Comparison of ENCODE assay signal across 21 mouse cellular contexts in genomic region chr5:30287106-30287882, GRCm38 (mm10). TPM values are rescaled to one million over a fixed set of nuclear protein-coding genes. Genes with fewer than 3 reads are reported as not detected.
DNase-seq lines count a peak whose midpoint lies in the region; ATAC-seq lines count a peak whose summit lies in the region.
"Had no signal": no experiment of that assay in that cellular context is flagged by ENCODE, and none has a peak within 500 bp of the region (broad histone marks: within the 10 kb centered on the region; RNA-seq: fewer than 3 reads in every experiment).

No protein-coding gene starts in this region.

- no peak overlapping the region for H3K4me3 ChIP-seq in kidney, embryonic 15.5 days (replicated peaks)
- no peak overlapping the region for H3K4me3 ChIP-seq in intestine, embryonic 15.5 days (replicated peaks)
- no peak overlapping the region for H3K4me3 ChIP-seq in liver, embryonic 15.5 days (replicated peaks)
- H3K4me3 ChIP-seq in stomach, embryonic 16.5 days (replicated peaks; ENCODE audit: low read length) = no peak overlapping the region
- no peak overlapping the region for H3K4me3 ChIP-seq in midbrain, embryonic 14.5 days (replicated peaks; ENCODE audit: low read depth, low read length)
- H3K4me3 ChIP-seq: heart, embryonic 12.5 days; layer of hippocampus, adult 2 months; limb, embryonic 10.5 days had no signal

- no peak overlapping the region for H3K4me2 ChIP-seq in kidney, embryonic 15.5 days
- no peak overlapping the region for H3K4me2 ChIP-seq in intestine, embryonic 15.5 days (replicated peaks)
- H3K4me2 ChIP-seq in liver, embryonic 15.5 days = peak overlapping the region; percentile 55
- H3K4me2 ChIP-seq in stomach, embryonic 16.5 days (ENCODE audit: low read depth, low read length) = no peak overlapping the region
- H3K4me2 ChIP-seq in midbrain, embryonic 14.5 days (ENCODE audit: low read length) = no peak overlapping the region
- H3K4me2 ChIP-seq: heart, embryonic 12.5 days had no signal

- H3K27ac ChIP-seq in kidney, embryonic 15.5 days = 0 out of 2 replicates have a peak overlapping the region, but pooled peaks have one; percentile 67
- H3K27ac ChIP-seq in intestine, embryonic 15.5 days = peak overlapping the region; percentile 52; the same call in 1 of the 2 replicates
- H3K27ac ChIP-seq in liver, embryonic 15.5 days (replicated peaks) = peak overlapping the region; percentile 75
- peak overlapping the region; percentile 64 for H3K27ac ChIP-seq in stomach, embryonic 16.5 days (ENCODE audit: low read length)
- no peak overlapping the region for H3K27ac ChIP-seq in midbrain, embryonic 14.5 days (replicated peaks; ENCODE audit: low read depth, low read length)
- H3K27ac ChIP-seq: layer of hippocampus, adult 2 months; limb, embryonic 10.5 days had no signal

- WGBS in kidney, embryonic 15.5 days = 72% methylated on average over 9 of the region's 9 CpGs
- WGBS in intestine, embryonic 15.5 days = 62% methylated on average over 9 of the region's 9 CpGs
- WGBS in liver, embryonic 15.5 days (ENCODE audit: insufficient replicate concordance) = 42% methylated on average over 9 of the region's 9 CpGs
- 66% methylated on average over 9 of the region's 9 CpGs for WGBS in stomach, embryonic 16.5 days
- WGBS in midbrain, embryonic 14.5 days = 73% methylated on average over 9 of the region's 9 CpGs

- ATAC-seq in kidney, embryonic 15.5 days (replicated peaks; ENCODE audit: low FRiP score) = no peak
- ATAC-seq in intestine, embryonic 15.5 days = peak; percentile 77
- ATAC-seq in liver, embryonic 15.5 days (ENCODE audit: insufficient read depth) = peak; percentile 89
- peak; percentile 47; the same call in 1 of the 2 replicates for ATAC-seq in stomach, embryonic 16.5 days (ENCODE audit: insufficient read depth, low FRiP score)
- no peak for ATAC-seq in midbrain, embryonic 14.5 days (ENCODE audit: low FRiP score, low TSS enrichment)
- ATAC-seq: activated CD4-positive, CD25-positive, alpha-beta regulatory T cell, adult 4 months; forebrain, embryonic 14.5 days; hindbrain, embryonic 16.5 days; lung, postnatal 0 days; Patski had no signal

- H3K4me1 ChIP-seq in kidney, embryonic 15.5 days = peaks cover 10% of the 10 kb centered on the region
- peaks cover 5% of the 10 kb centered on the region; the same call in 1 of the 2 replicates for H3K4me1 ChIP-seq in intestine, embryonic 15.5 days (replicated peaks)
- H3K4me1 ChIP-seq in liver, embryonic 15.5 days (replicated peaks) = peaks cover 21% of the 10 kb centered on the region
- no peaks in the 10 kb centered on the region for H3K4me1 ChIP-seq in stomach, embryonic 16.5 days (ENCODE audit: control insufficient read depth, insufficient read depth, low read length)
- no peaks in the 10 kb centered on the region for H3K4me1 ChIP-seq in midbrain, embryonic 14.5 days (ENCODE audit: control insufficient read depth, insufficient read depth, low read length)

- DNase-seq in kidney, postnatal 4 days = no peak
- no peak for DNase-seq in gastrocnemius, adult 18-20 months (ENCODE audit: low spot score)
- no peak for DNase-seq in midbrain, embryonic 14.5 days
- DNase-seq in thymus, postnatal 36 days = no peak
- DNase-seq: adrenal gland, postnatal 36 days; cerebellum, postnatal 10 days; heart, postnatal 4 days; kidney, adult 9 months had no signal

- H3K9me3 ChIP-seq in kidney, embryonic 15.5 days (replicated peaks) = peaks cover 7% of the 10 kb centered on the region; the same call in 1 of the 2 replicates
- peaks cover 3% of the 10 kb centered on the region; the same call in 1 of the 2 replicates for H3K9me3 ChIP-seq in intestine, embryonic 15.5 days
- no peaks in the 10 kb centered on the region for H3K9me3 ChIP-seq in liver, embryonic 15.5 days (replicated peaks)
- H3K9me3 ChIP-seq in stomach, embryonic 16.5 days (replicated peaks; ENCODE audit: control insufficient read depth, low read length) = no peaks in the 10 kb centered on the region; the same call in 1 of the 2 replicates
- H3K9me3 ChIP-seq in midbrain, embryonic 14.5 days (ENCODE audit: control insufficient read depth, low read length) = peaks cover 10% of the 10 kb centered on the region; the same call in 1 of the 2 replicates

- no peaks in the 10 kb centered on the region for H3K27me3 ChIP-seq in kidney, embryonic 15.5 days
- no peaks in the 10 kb centered on the region for H3K27me3 ChIP-seq in intestine, embryonic 15.5 days (replicated peaks)
- H3K27me3 ChIP-seq in liver, embryonic 15.5 days = peaks cover 6% of the 10 kb centered on the region; the same call in 1 of the 2 replicates
- H3K27me3 ChIP-seq in stomach, embryonic 16.5 days (ENCODE audit: control insufficient read depth, insufficient read depth, low read length) = no peaks in the 10 kb centered on the region
- no peaks in the 10 kb centered on the region for H3K27me3 ChIP-seq in midbrain, embryonic 14.5 days (ENCODE audit: control insufficient read depth, insufficient read depth, low read length)
- H3K27me3 ChIP-seq: heart, embryonic 12.5 days; Patski had no signal

- no peak overlapping the region for H3K9ac ChIP-seq in kidney, embryonic 15.5 days
- H3K9ac ChIP-seq in intestine, embryonic 15.5 days = no peak overlapping the region
- H3K9ac ChIP-seq in liver, embryonic 15.5 days = no peak overlapping the region
- H3K9ac ChIP-seq in stomach, embryonic 16.5 days (ENCODE audit: low read length) = no peak overlapping the region
- no peak overlapping the region for H3K9ac ChIP-seq in midbrain, embryonic 14.5 days (replicated peaks; ENCODE audit: low read length)
- H3K9ac ChIP-seq: heart, embryonic 12.5 days had no signal

- H3K36me3 ChIP-seq in kidney, embryonic 15.5 days = no peaks in the 10 kb centered on the region
- no peaks in the 10 kb centered on the region for H3K36me3 ChIP-seq in intestine, embryonic 15.5 days
- no peaks in the 10 kb centered on the region for H3K36me3 ChIP-seq in liver, embryonic 15.5 days (replicated peaks)
- H3K36me3 ChIP-seq in stomach, embryonic 16.5 days (ENCODE audit: control insufficient read depth, insufficient read depth, low read length) = no peaks in the 10 kb centered on the region
- no peaks in the 10 kb centered on the region for H3K36me3 ChIP-seq in midbrain, embryonic 14.5 days (ENCODE audit: control insufficient read depth, insufficient read depth, low read length)
- H3K36me3 ChIP-seq: heart, embryonic 12.5 days; limb, embryonic 10.5 days had no signal

RNA-seq across cellular contexts. Expression of gene Drc1, which starts 6.1 kb away (rescaled TPM):
- 0.30 and 0.84 TPM in 2 replicates for polyA plus RNA-seq in kidney, embryonic 15.5 days (2015; fragmentation: Nextera tagmentation; extraction: Ambion mirVana)
- 0.38 and 0.78 TPM in 2 replicates for polyA plus RNA-seq in intestine, embryonic 15.5 days (2015; fragmentation: Nextera tagmentation; extraction: Ambion mirVana)
- 1.5 TPM in 2 replicates for polyA plus RNA-seq in liver, embryonic 15.5 days (2015; fragmentation: Nextera tagmentation; extraction: Ambion mirVana)
- polyA plus RNA-seq in stomach, embryonic 16.5 days (2015; fragmentation: Nextera tagmentation; extraction: Ambion mirVana) = 0.59 and 1.4 TPM in 2 replicates
- total RNA-seq in gastrocnemius, adult 18-20 months (2021) = not detected
- 3.4 and 4.3 TPM in 2 replicates for polyA plus RNA-seq in midbrain, embryonic 14.5 days (2014; fragmentation: Nextera tagmentation; extraction: Ambion mirVana)
- polyA plus RNA-seq: urinary bladder, adult 2 months had no signal

RNA-seq across cellular contexts. Expression of gene Selenoi, which starts 54.9 kb away (rescaled TPM):
- polyA plus RNA-seq in kidney, embryonic 15.5 days (2015; fragmentation: Nextera tagmentation; extraction: Ambion mirVana) = 14.0 and 14.3 TPM in 2 replicates
- 37.3 and 38.1 TPM in 2 replicates for polyA plus RNA-seq in intestine, embryonic 15.5 days (2015; fragmentation: Nextera tagmentation; extraction: Ambion mirVana)
- 13.3 and 14.1 TPM in 2 replicates for polyA plus RNA-seq in liver, embryonic 15.5 days (2015; fragmentation: Nextera tagmentation; extraction: Ambion mirVana)
- 21.4 and 26.7 TPM in 2 replicates for polyA plus RNA-seq in stomach, embryonic 16.5 days (2015; fragmentation: Nextera tagmentation; extraction: Ambion mirVana)
- 1 to 10 TPM; 8.3 to 9.1 TPM for total RNA-seq in gastrocnemius, adult 18-20 months (2021)
- 36.2 and 47.0 TPM in 2 replicates for polyA plus RNA-seq in midbrain, embryonic 14.5 days (2014; fragmentation: Nextera tagmentation; extraction: Ambion mirVana)

Comparison
In these comparisons a context has a peak if more than half of its experiments do, and no peak if none do; other contexts are left out.
1. ATAC-seq: peak in intestine, embryonic 15.5 days (single experiment), liver, embryonic 15.5 days (single experiment) and stomach, embryonic 16.5 days (single experiment); none in kidney, embryonic 15.5 days (single experiment) and midbrain, embryonic 14.5 days (single experiment).